Mouse (Mus musculus) adrenal gland (tissue): ENCODE measurements around the gene Adamts15.

Experiments
- intact Hi-C: fragments of 180-260 bp; cut with DNase I; formaldehyde crosslinking; loops from one replicate; pipeline ENCODE4 v1.15.1; 2025

The Adamts15 gene

DNA sequence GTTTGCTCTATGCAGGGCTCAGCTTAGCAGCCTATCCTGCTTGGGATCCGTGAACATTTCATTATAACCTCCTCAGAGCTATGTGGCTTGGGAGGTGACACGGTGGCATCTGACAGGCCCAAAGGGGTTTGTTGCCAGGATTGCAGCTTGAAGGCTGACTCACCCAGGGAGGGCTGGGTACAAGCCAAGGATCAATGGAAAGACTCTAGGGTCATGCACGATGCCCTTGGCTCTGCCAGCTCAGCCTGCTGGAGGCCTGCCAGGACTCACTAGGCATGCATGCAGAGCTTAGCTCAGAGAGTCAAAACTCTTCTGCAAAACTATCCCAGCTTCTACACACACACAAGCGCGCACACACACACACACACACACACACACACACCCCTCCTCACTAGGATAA is 25.5 kb downstream of the Adamts15 start:
- intact Hi-C loops = loop anchor here (10.0 kb wide), 1 partner anchor 92 kb away; no protein-coding TSS in a partner anchor

DNA sequence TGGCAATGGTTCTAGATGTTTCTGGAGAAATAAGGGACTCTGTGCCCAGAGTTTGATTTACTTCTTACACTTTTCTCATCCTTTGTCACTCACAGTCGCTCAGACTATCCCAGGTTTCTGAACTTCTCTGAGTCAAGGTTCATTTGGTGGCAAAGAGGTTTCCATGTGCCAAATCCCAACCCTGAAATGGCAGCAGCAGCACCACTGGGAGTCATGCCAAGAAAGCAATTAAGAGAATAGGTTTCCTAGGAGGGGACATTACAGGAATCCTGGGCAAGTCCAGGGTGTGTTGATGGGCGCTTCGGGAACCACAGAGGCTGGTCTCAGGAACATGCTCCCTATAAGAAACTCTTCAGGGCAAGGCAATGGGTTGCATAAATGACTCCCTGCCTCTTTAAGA is 26.6 kb downstream of the Adamts15 start:
- intact Hi-C loops = loop anchor here (10.0 kb wide), 1 partner anchor 91 kb away; no protein-coding TSS in a partner anchor

DNA sequence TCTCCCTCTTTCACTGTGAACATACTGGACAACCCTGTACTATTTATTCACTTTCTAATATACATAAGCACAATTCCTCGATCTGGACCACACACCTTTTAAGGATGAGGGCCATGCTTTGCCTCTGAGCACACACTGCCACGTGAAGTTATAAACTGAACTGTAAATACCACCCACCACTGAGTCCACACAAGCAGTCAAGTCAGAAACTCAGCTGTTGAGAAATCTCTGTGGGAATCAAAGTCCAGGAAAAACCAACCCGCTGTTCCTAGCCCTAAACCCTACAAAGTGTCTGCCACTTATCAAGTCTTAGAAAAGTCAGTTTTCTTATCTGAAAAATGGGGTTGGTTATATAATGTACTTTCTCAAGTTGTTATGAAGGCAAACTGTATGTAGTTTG is 36.0 kb downstream of the Adamts15 start:
- intact Hi-C loops = no loop called here

DNA sequence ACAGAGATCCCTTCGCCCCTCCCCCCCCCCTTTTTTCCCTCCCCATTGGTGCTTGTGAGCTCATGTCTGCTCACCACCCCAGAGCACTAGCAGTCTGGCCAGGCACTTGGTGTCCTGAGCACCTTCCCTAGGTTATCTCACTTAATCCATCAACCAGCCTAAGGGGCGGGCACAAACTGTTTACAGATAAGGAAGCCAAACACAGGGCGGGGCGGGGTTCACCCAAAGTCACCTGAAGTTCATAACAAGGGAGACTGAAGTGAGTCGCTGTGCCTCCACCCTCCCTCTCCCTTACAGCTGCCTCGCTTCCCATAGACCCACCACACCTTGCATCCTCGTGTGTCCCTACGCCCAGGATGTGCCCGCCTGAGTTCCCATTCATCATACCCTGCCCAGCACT is 41.7 kb downstream of the Adamts15 start:
- intact Hi-C loops = no loop called here

DNA sequence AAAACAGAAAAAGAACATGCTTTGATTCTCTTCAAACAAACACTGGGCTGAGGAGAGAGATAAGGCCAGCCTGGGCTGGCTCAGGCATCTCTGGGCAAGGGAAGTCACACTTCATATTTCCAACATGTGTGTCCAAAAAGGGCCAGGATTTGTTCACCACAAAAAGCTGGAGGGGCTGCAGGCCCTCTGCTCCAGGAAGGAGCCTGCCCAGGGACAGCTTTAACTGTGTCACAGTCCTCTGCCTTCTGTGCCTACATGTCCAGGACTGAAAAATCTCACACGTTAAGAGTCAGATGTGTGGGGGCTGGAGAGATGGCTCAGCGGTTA is 42.3 kb downstream of the Adamts15 start:
- intact Hi-C loops = no loop called here

DNA sequence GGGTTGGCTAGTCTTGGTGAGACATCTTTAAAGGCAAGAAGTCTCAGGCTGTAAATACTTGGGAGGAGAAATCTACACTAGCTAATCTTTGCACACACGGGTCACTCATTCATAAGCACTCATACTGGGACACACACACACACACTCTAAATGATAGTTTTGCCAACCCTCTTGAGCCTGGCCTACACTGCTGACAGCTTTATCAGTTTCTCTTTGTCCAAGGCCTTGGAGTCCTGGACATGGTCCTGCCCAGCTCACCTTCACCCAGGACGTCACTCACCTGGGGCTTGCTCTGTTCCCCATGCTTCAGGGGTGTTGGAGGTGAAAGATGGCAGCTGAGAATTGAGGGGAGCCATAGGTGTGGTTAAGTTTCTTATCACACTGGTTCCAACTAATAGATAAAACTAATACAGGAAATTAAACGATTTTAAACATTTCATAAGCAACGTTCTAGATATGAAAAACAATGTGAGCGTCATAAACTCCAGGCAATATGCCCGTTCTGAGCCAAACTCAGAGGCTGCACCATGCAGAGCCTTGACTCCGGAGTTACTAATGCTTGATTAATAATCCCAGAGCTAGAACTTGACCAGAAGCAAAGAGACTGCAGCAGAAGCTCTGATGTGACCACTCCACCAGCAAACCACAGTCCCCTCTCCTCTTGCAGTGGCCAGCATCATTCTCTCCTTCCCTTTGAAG is 42.9 kb downstream of the Adamts15 start:
- intact Hi-C loops = no loop called here

DNA sequence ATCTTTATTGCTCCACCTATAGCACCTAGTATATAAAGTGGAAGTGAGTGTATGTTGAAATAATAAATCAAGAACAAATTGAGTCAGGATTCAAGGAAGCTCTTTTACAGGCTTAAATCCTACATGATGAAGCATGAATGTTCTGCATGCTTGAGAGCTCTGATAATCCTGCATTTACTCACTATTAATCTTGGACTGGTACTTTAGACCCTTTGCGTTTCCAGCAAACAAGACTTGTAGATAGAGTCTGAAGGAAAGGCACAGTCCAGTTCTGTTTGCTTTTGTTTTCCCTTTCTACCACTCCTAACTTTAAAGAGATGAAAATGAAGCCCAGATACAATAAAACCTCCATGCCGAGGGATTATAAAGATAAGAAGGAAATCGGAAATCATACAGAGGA is 45.7 kb downstream of the Adamts15 start:
- intact Hi-C loops = no loop called here

DNA sequence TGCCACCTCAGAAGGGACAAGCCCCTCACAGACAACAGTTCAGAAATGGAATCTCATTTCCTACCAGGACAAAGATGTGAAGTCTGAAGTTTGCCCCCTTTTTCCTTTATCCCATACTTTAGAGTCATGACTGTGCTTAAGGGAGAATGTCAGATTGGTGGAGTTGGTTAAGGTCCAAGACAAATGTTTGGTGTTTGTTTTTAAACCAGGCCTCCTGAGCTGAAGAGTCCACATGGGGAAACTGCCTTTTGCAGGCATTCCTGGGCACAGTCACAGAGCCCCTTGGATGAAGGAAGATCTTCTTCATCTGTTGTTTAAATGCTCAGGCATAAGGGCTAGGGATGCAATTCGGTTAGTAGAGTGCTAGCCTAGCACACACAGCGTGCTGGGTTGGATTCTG is 66.4 kb downstream of the Adamts15 start:
- intact Hi-C loops = no loop called here

DNA sequence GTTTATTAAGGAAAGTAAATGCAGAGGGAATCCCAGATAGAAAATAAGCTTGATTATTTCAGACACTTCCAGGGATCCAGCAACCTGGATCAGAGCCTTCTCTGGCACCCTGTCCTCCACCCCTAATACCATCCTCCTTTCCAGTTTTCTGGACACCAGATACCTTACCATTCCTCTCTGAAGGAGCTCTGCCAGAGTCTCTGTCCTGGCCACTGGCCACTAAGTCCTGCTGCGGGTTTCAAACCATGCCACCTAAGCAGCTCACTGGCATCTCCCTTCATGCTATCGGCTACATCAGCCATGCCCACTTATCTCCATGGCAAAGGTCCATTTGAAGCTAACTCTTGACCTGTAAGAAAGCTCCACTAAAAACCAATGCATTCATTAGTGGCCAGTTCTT is 70.4 kb downstream of the Adamts15 start:
- intact Hi-C loops = no loop called here

DNA sequence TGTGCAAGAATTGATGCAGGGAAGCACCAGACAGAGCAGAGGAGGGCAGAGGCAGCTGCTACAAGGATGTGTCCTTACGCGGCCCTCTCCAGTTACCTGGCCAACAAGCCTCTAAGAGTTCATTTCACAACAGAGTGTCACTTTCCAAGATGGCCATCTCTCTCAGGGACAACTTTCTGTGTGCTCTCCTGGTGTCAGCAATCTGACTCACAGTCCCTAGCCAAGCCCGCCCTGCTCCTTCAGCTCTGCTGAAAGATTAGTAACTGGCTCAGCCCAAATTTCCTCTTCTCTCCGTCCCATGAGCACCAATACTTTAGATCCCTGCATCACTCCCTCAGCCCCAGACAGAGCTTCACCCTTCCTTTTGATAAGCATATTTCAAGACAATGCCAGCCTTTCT is 72.3 kb downstream of the Adamts15 start:
- intact Hi-C loops = no loop called here

DNA sequence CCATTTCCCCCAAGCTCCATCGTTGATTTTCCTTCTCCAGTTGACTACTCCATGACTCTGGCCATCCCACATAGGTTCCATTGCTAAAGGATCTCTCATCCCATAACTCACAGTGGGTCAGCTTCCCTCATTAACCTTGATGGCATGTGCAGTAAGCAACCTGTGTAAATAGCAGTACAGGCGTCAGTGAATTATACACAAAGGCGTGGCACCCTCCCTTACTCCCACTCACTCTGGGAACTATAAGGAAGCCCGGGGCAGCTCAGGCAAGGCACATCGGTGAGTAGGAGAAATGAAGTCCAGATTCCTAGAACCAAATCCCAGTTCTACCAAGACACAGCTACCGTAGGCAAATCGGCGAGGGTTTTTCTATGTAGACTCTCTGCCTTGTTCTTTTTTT is 72.8 kb downstream of the Adamts15 start:
- intact Hi-C loops = no loop called here
